Comparison of ENCODE assay signal across 25 mouse cellular contexts in genomic region chr12:34052036-34052435, GRCm38 (mm10).
DNase-seq lines count a peak whose midpoint lies in the region; ATAC-seq and TF ChIP-seq lines count a peak whose summit lies in the region.
"Had no signal": no experiment of that assay in that cellular context is flagged by ENCODE, and none has a peak within 500 bp of the region (broad histone marks: within the 10 kb centered on the region; RNA-seq: fewer than 3 reads in every experiment).

No protein-coding gene starts in this region.

- WGBS in forebrain, postnatal 0 days, result 36% methylated on average over 3 of the region's 3 CpGs
- WGBS in forebrain, embryonic 15.5 days, result 65% methylated on average over 3 of the region's 3 CpGs
- WGBS in lung, embryonic 14.5 days, result 21% methylated on average over 3 of the region's 3 CpGs
- WGBS in hindbrain, postnatal 0 days, result 64% methylated on average over 3 of the region's 3 CpGs

- ATAC-seq in forebrain, postnatal 0 days, result peak; percentile 48
- ATAC-seq in forebrain, embryonic 15.5 days (replicated peaks), result no peak
- ATAC-seq in lung, embryonic 14.5 days (ENCODE audit: insufficient read depth), result peak; percentile 89
- no peak for ATAC-seq in hindbrain, postnatal 0 days
- ATAC-seq in CD4-positive, CD25-positive, alpha-beta regulatory T cell, adult 4 months, result no peak
- ATAC-seq: activated CD4-positive, CD25-positive, alpha-beta regulatory T cell, adult 4 months had no signal

- DNase-seq in forebrain, postnatal 0 days, result no peak
- peak; percentile 57 for DNase-seq in lung, embryonic 14.5 days
- DNase-seq in lung, postnatal 25 days (ENCODE audit: low spot score), result no peak
- peak; percentile 56 for DNase-seq in lung, postnatal 10 days
- DNase-seq in hindbrain, postnatal 0 days (ENCODE audit: low spot score), result no peak
- DNase-seq: adrenal gland, postnatal 14 days; cerebellum, adult 11 months; cerebellum, postnatal 25 days; gastrocnemius, postnatal 10 days; heart, adult 11 months; kidney, adult 18-20 months; right cerebral cortex, postnatal 4 days; thymus, postnatal 36 days had no signal

- H3K27me3 ChIP-seq in forebrain, postnatal 0 days (ENCODE audit: insufficient read depth, low read length), result no peaks in the 10 kb centered on the region
- no peaks in the 10 kb centered on the region for H3K27me3 ChIP-seq in forebrain, embryonic 15.5 days
- no peaks in the 10 kb centered on the region for H3K27me3 ChIP-seq in lung, embryonic 14.5 days (ENCODE audit: insufficient read depth, low read length)
- H3K27me3 ChIP-seq in hindbrain, postnatal 0 days (ENCODE audit: insufficient read depth, low read length), result no peaks in the 10 kb centered on the region
- H3K27me3 ChIP-seq: heart, embryonic 13.5 days; neural tube, embryonic 12.5 days had no signal

- H3K4me3 ChIP-seq in forebrain, postnatal 0 days (ENCODE audit: low read depth, low read length), result no peak overlapping the region
- no peak overlapping the region for H3K4me3 ChIP-seq in forebrain, embryonic 15.5 days
- H3K4me3 ChIP-seq in lung, embryonic 14.5 days (ENCODE audit: low read depth, low read length), result no peak overlapping the region
- H3K4me3 ChIP-seq in cortical plate, adult 2 months (ENCODE audit: insufficient read depth, low read length), result no peak overlapping the region
- no peak overlapping the region for H3K4me3 ChIP-seq in hindbrain, postnatal 0 days (ENCODE audit: low read length)
- H3K4me3 ChIP-seq: heart, embryonic 13.5 days; limb, embryonic 10.5 days; neural tube, embryonic 12.5 days had no signal

- no peaks in the 10 kb centered on the region for H3K36me3 ChIP-seq in forebrain, postnatal 0 days (ENCODE audit: insufficient read depth)
- no peaks in the 10 kb centered on the region for H3K36me3 ChIP-seq in forebrain, embryonic 15.5 days
- H3K36me3 ChIP-seq in lung, embryonic 14.5 days (ENCODE audit: insufficient read depth), result no peaks in the 10 kb centered on the region
- no peaks in the 10 kb centered on the region for H3K36me3 ChIP-seq in hindbrain, postnatal 0 days (ENCODE audit: insufficient read depth, low read length)
- H3K36me3 ChIP-seq: G1E; heart, embryonic 13.5 days; limb, embryonic 10.5 days; neural tube, embryonic 12.5 days had no signal

- no peak for TF ChIP-seq POLR2A in cortical plate, adult 2 months (IDR thresholded peaks at IDR 0.05; ENCODE audit: extremely low read depth, insufficient read depth, low read length)

- no peak overlapping the region for H3K9ac ChIP-seq in forebrain, postnatal 0 days
- no peak overlapping the region for H3K9ac ChIP-seq in forebrain, embryonic 15.5 days (replicated peaks)
- H3K9ac ChIP-seq in lung, embryonic 14.5 days, result no peak overlapping the region
- no peak overlapping the region for H3K9ac ChIP-seq in hindbrain, postnatal 0 days (replicated peaks; ENCODE audit: low read length)
- H3K9ac ChIP-seq: heart, embryonic 13.5 days; hindbrain, embryonic 14.5 days; neural tube, embryonic 12.5 days had no signal

- no peak overlapping the region for H3K4me2 ChIP-seq in forebrain, postnatal 0 days (ENCODE audit: low read depth)
- H3K4me2 ChIP-seq in forebrain, embryonic 15.5 days (replicated peaks), result no peak overlapping the region
- H3K4me2 ChIP-seq in lung, embryonic 14.5 days, result no peak overlapping the region
- H3K4me2 ChIP-seq in hindbrain, postnatal 0 days (ENCODE audit: low read depth, low read length), result no peak overlapping the region
- H3K4me2 ChIP-seq: heart, embryonic 13.5 days; hindbrain, embryonic 14.5 days; midbrain, embryonic 11.5 days; neural tube, embryonic 12.5 days had no signal

- H3K27ac ChIP-seq in forebrain, postnatal 0 days (ENCODE audit: low read depth, low read length), result no peak overlapping the region
- H3K27ac ChIP-seq in forebrain, embryonic 15.5 days (replicated peaks), result no peak overlapping the region
- peak overlapping the region; percentile 24; the same call in 1 of the 2 replicates for H3K27ac ChIP-seq in lung, embryonic 14.5 days (ENCODE audit: low read depth)
- H3K27ac ChIP-seq in cortical plate, adult 2 months (ENCODE audit: insufficient read depth, low read length), result peak overlapping the region; percentile 21; the same call in 1 of the 2 replicates
- no peak overlapping the region for H3K27ac ChIP-seq in hindbrain, postnatal 0 days
- H3K27ac ChIP-seq: heart, embryonic 13.5 days; hindbrain, embryonic 14.5 days; kidney, postnatal 0 days; macrophage; neural tube, embryonic 12.5 days had no signal

- H3K4me1 ChIP-seq in forebrain, postnatal 0 days (ENCODE audit: insufficient read depth), result no peaks in the 10 kb centered on the region
- no peaks in the 10 kb centered on the region for H3K4me1 ChIP-seq in forebrain, embryonic 15.5 days
- peaks cover 4% of the 10 kb centered on the region; the same call in 1 of the 2 replicates for H3K4me1 ChIP-seq in lung, embryonic 14.5 days (ENCODE audit: insufficient read depth)
- H3K4me1 ChIP-seq in cortical plate, adult 2 months (ENCODE audit: control insufficient read depth, insufficient read depth, low read length), result peaks cover 2% of the 10 kb centered on the region
- H3K4me1 ChIP-seq in hindbrain, postnatal 0 days (ENCODE audit: insufficient read depth, low read length), result no peaks in the 10 kb centered on the region
- H3K4me1 ChIP-seq: heart, embryonic 13.5 days; neural tube, embryonic 12.5 days had no signal

- TF ChIP-seq CTCF in forebrain, postnatal 0 days (IDR thresholded peaks at IDR 0.05; ENCODE audit: low read depth), result no peak
- no peak for TF ChIP-seq CTCF in lung, embryonic 14.5 days (IDR thresholded peaks at IDR 0.05; ENCODE audit: low read depth)
- no peak for TF ChIP-seq CTCF in cortical plate, adult 2 months (IDR thresholded peaks at IDR 0.05; ENCODE audit: extremely low read depth, insufficient read depth, low read length)
- no peak for TF ChIP-seq CTCF in hindbrain, postnatal 0 days (IDR thresholded peaks at IDR 0.05; ENCODE audit: low read depth)

- no peaks in the 10 kb centered on the region for H3K9me3 ChIP-seq in forebrain, postnatal 0 days (ENCODE audit: low read length)
- no peaks in the 10 kb centered on the region for H3K9me3 ChIP-seq in forebrain, embryonic 15.5 days
- H3K9me3 ChIP-seq in lung, embryonic 14.5 days (ENCODE audit: low read depth, low read length), result no peaks in the 10 kb centered on the region
- H3K9me3 ChIP-seq in hindbrain, postnatal 0 days (ENCODE audit: low read length), result no peaks in the 10 kb centered on the region
- H3K9me3 ChIP-seq: heart, embryonic 13.5 days; limb, embryonic 10.5 days; neural tube, embryonic 12.5 days had no signal

Comparison
In these comparisons a context has a peak if more than half of its experiments do, and no peak if none do; other contexts are left out.
1. ATAC-seq: peak in forebrain, postnatal 0 days (single experiment) and lung, embryonic 14.5 days (single experiment); none in forebrain, embryonic 15.5 days (single experiment), hindbrain, postnatal 0 days (single experiment) and CD4-positive, CD25-positive, alpha-beta regulatory T cell, adult 4 months (single experiment).
2. DNase-seq: peak in lung, embryonic 14.5 days (single experiment) and lung, postnatal 10 days (single experiment); none in forebrain, postnatal 0 days (single experiment), lung, postnatal 25 days (single experiment) and hindbrain, postnatal 0 days (single experiment).
3. H3K27ac ChIP-seq: peak in lung, embryonic 14.5 days (single experiment) and cortical plate, adult 2 months (single experiment); none in forebrain, postnatal 0 days (single experiment), forebrain, embryonic 15.5 days (single experiment) and hindbrain, postnatal 0 days (single experiment).